Mouse (Mus musculus) thymus, postnatal 25 days (tissue): Measurements from ENCODE around the gene Tns2.
A peak's percentile ranks its signal among the peaks of the same experiment; 100 is the strongest.
"Not testable (repeated sequence)": the region's sequence is repeated elsewhere in the genome, so short reads cannot be mapped to it uniquely, and the experiment has no call there.

ENCODE experiments used
- DNase-seq: peaks from one replicate; pipeline ENCODE4 v3.0.0; 2022

Tns2 gene

GRCm38 (mm10) chr15:102100161-102100981 is at the start of gene Tns2:
Gene Tns2 (plus strand): TSS chr15:102100413.
- peak; percentile 76 for DNase-seq

GRCm38 (mm10) chr15:102051920-102052683 is 48.1 kb upstream of the Tns2 start:
- peak; percentile 52 for DNase-seq

GRCm38 (mm10) chr15:102056495-102057174 is 43.6 kb upstream of the Tns2 start:
- DNase-seq: no peak

- peak; percentile 90 for DNase-seq
These were observed 34.4 kb upstream of the Tns2 start for GRCm38 (mm10) chr15:102065661-102066325.

- no peak for DNase-seq
These were observed 29.4 kb upstream of the Tns2 start for GRCm38 (mm10) chr15:102070476-102071467.

- no peak for DNase-seq
These were observed 27.2 kb upstream of the Tns2 start for GRCm38 (mm10) chr15:102072963-102073558.

- DNase-seq: peak; percentile 98
These were observed 26.6 kb upstream of the Tns2 start, which contains the start of gene Eif4b for GRCm38 (mm10) chr15:102073559-102074069. Gene Eif4b (plus strand): TSS chr15:102073773.

GRCm38 (mm10) chr15:102074070-102074731 is 26.0 kb upstream of the Tns2 start:
- DNase-seq: peak; percentile 67

- no peak for DNase-seq
These were observed 25.2 kb upstream of the Tns2 start for GRCm38 (mm10) chr15:102074876-102075585.

GRCm38 (mm10) chr15:102077111-102077677 is 23.0 kb upstream of the Tns2 start:
- no peak for DNase-seq

GRCm38 (mm10) chr15:102079221-102079620 is 21.0 kb upstream of the Tns2 start:
- DNase-seq: no peak

- not testable (repeated sequence) for DNase-seq
These were observed 20.3 kb upstream of the Tns2 start for GRCm38 (mm10) chr15:102079924-102080323.

GRCm38 (mm10) chr15:102080429-102080828 is 19.8 kb upstream of the Tns2 start:
- DNase-seq: no peak

GRCm38 (mm10) chr15:102082148-102082547 is 18.1 kb upstream of the Tns2 start:
- DNase-seq: no peak

GRCm38 (mm10) chr15:102083028-102083427 is 17.2 kb upstream of the Tns2 start:
- no peak for DNase-seq

- DNase-seq: no peak
These were observed 10.2 kb upstream of the Tns2 start for GRCm38 (mm10) chr15:102089914-102090585.

GRCm38 (mm10) chr15:102091063-102091679 is 9.0 kb upstream of the Tns2 start:
- DNase-seq: no peak

GRCm38 (mm10) chr15:102091688-102092087 is 8.5 kb upstream of the Tns2 start:
- DNase-seq: no peak
